Mouse (Mus musculus): ENCODE measurements around the gene Tmem161a.

- TF ChIP-seq CTCF (IDR thresholded peaks at IDR 0.05; ENCODE audit: low read depth) (peak; percentile 98), EP300 (IDR thresholded peaks at IDR 0.05; ENCODE audit: low read depth) (no peak)
Measured at GRCm38 (mm10) chr8:70166504-70167110, 5.5 kb upstream of the Tmem161a start.
